Mouse (Mus musculus): ENCODE data around the gene Kcnj15. TPM values are rescaled to one million over a fixed set of nuclear protein-coding genes. Genes with fewer than 3 reads are reported as not detected.

The Kcnj15 gene
- polyA plus RNA-seq (2016; fragmentation: Nextera tagmentation; extraction: Ambion mirVana), result 0.20 and 0.29 TPM in 2 replicates

GRCm38 (mm10) chr16:95257266-95257894 is at the start of gene Kcnj15:
TSS of gene Kcnj15 (plus strand) at chr16:95257558.
- Histone ChIP-seq H3K9me3 (no peaks in the 10 kb centered on the region), H3K4me3 (no peak within 1 kb of the TSS), H3K27me3 (ENCODE audit: poor library complexity, severe bottlenecking) (no peaks in the 10 kb centered on the region; the same call in 1 of the 2 replicates), H3K36me3 (replicated peaks) (no peaks in the 10 kb centered on the region), H3K4me1 (peaks cover 31% of the 10 kb centered on the region), H3K27ac (no peak within 1 kb of the TSS)
- 41% methylated on average over 6 of the region's 6 CpGs for WGBS
- no peak for DNase-seq (ENCODE audit: extremely low spot score, low spot score)

GRCm38 (mm10) chr16:95208243-95208642 is 49.1 kb upstream of the Kcnj15 start:
- no peaks in the 10 kb centered on the region for H3K27me3 ChIP-seq (ENCODE audit: poor library complexity, severe bottlenecking)
- WGBS, result 92% methylated on average over 7 of the region's 7 CpGs
- no peak overlapping the region for H3K27ac ChIP-seq
- no peaks in the 10 kb centered on the region for H3K36me3 ChIP-seq (replicated peaks)
- H3K9me3 ChIP-seq, result no peaks in the 10 kb centered on the region
- DNase-seq (ENCODE audit: extremely low spot score, low spot score), result no peak
- no peak overlapping the region for H3K4me3 ChIP-seq
- no peaks in the 10 kb centered on the region for H3K4me1 ChIP-seq

GRCm38 (mm10) chr16:95209011-95209466 is 48.3 kb upstream of the Kcnj15 start:
- H3K4me3 ChIP-seq, result no peak overlapping the region
- H3K4me1 ChIP-seq, result peaks cover 1% of the 10 kb centered on the region; the same call in 1 of the 2 replicates
- no peak for DNase-seq (ENCODE audit: extremely low spot score, low spot score)
- H3K36me3 ChIP-seq (replicated peaks), result no peaks in the 10 kb centered on the region
- WGBS, result 52% methylated on average over 1 of the region's 1 CpGs
- H3K27ac ChIP-seq, result 0 out of 2 replicates have a peak overlapping the region, but pooled peaks have one; percentile 8
- no peaks in the 10 kb centered on the region for H3K9me3 ChIP-seq
- no peaks in the 10 kb centered on the region for H3K27me3 ChIP-seq (ENCODE audit: poor library complexity, severe bottlenecking)

- DNase-seq (ENCODE audit: extremely low spot score, low spot score), result no peak
- H3K36me3 ChIP-seq (replicated peaks), result no peaks in the 10 kb centered on the region
- 83% methylated on average over 7 of the region's 7 CpGs for WGBS
Measured at GRCm38 (mm10) chr16:95214251-95215197, 42.8 kb upstream of the Kcnj15 start.

GRCm38 (mm10) chr16:95215782-95216181 is 41.6 kb upstream of the Kcnj15 start:
- WGBS, result 68% methylated on average over 9 of the region's 9 CpGs
- H3K27me3 ChIP-seq (ENCODE audit: poor library complexity, severe bottlenecking), result no peaks in the 10 kb centered on the region
- H3K27ac ChIP-seq, result no peak overlapping the region
- no peak for DNase-seq (ENCODE audit: extremely low spot score, low spot score)
- H3K36me3 ChIP-seq (replicated peaks), result no peaks in the 10 kb centered on the region
- no peaks in the 10 kb centered on the region for H3K9me3 ChIP-seq
- peaks cover 8% of the 10 kb centered on the region; the same call in 1 of the 2 replicates for H3K4me1 ChIP-seq
- H3K4me3 ChIP-seq, result no peak overlapping the region

More at GRCm38 (mm10) chr16:95214251-95215197, 42.8 kb upstream of the Kcnj15 start:
- Histone ChIP-seq H3K27ac (no peak overlapping the region), H3K4me1 (peaks cover 8% of the 10 kb centered on the region; the same call in 1 of the 2 replicates), H3K27me3 (ENCODE audit: poor library complexity, severe bottlenecking) (no peaks in the 10 kb centered on the region), H3K4me3 (no peak overlapping the region), H3K9me3 (no peaks in the 10 kb centered on the region)

GRCm38 (mm10) chr16:95216346-95216745 is 41.0 kb upstream of the Kcnj15 start:
- no peak for DNase-seq (ENCODE audit: extremely low spot score, low spot score)
- H3K27me3 ChIP-seq (ENCODE audit: poor library complexity, severe bottlenecking), result no peaks in the 10 kb centered on the region
- no peak overlapping the region for H3K4me3 ChIP-seq
- peaks cover 8% of the 10 kb centered on the region; the same call in 1 of the 2 replicates for H3K4me1 ChIP-seq
- H3K9me3 ChIP-seq, result no peaks in the 10 kb centered on the region
- 89% methylated on average over 7 of the region's 7 CpGs for WGBS
- no peaks in the 10 kb centered on the region for H3K36me3 ChIP-seq (replicated peaks)
- H3K27ac ChIP-seq, result no peak overlapping the region

GRCm38 (mm10) chr16:95216824-95217223 is 40.5 kb upstream of the Kcnj15 start:
- H3K4me3 ChIP-seq, result no peak overlapping the region
- H3K27ac ChIP-seq, result no peak overlapping the region
- WGBS, result 89% methylated on average over 5 of the region's 5 CpGs
- H3K4me1 ChIP-seq, result peaks cover 8% of the 10 kb centered on the region; the same call in 1 of the 2 replicates
- no peak for DNase-seq (ENCODE audit: extremely low spot score, low spot score)
- no peaks in the 10 kb centered on the region for H3K27me3 ChIP-seq (ENCODE audit: poor library complexity, severe bottlenecking)
- no peaks in the 10 kb centered on the region for H3K36me3 ChIP-seq (replicated peaks)
- no peaks in the 10 kb centered on the region for H3K9me3 ChIP-seq

- Histone ChIP-seq H3K4me1 (peaks cover 8% of the 10 kb centered on the region; the same call in 1 of the 2 replicates), H3K9me3 (no peaks in the 10 kb centered on the region), H3K27me3 (ENCODE audit: poor library complexity, severe bottlenecking) (no peaks in the 10 kb centered on the region), H3K4me3 (no peak overlapping the region), H3K27ac (no peak overlapping the region), H3K36me3 (replicated peaks) (no peaks in the 10 kb centered on the region)
- 90% methylated on average over 5 of the region's 5 CpGs for WGBS
- no peak for DNase-seq (ENCODE audit: extremely low spot score, low spot score)
Measured at GRCm38 (mm10) chr16:95218783-95219182, 38.6 kb upstream of the Kcnj15 start.

- Histone ChIP-seq H3K4me1 (peaks cover 2% of the 10 kb centered on the region; the same call in 1 of the 2 replicates), H3K27me3 (ENCODE audit: poor library complexity, severe bottlenecking) (no peaks in the 10 kb centered on the region), H3K9me3 (no peaks in the 10 kb centered on the region), H3K27ac (no peak overlapping the region), H3K4me3 (no peak overlapping the region), H3K36me3 (replicated peaks) (no peaks in the 10 kb centered on the region)
- DNase-seq (ENCODE audit: extremely low spot score, low spot score), result no peak
- WGBS, result 78% methylated on average over 2 of the region's 2 CpGs
Measured at GRCm38 (mm10) chr16:95219459-95219858, 37.9 kb upstream of the Kcnj15 start.

- Histone ChIP-seq H3K4me1 (no peaks in the 10 kb centered on the region), H3K36me3 (replicated peaks) (no peaks in the 10 kb centered on the region), H3K9me3 (no peaks in the 10 kb centered on the region), H3K27me3 (ENCODE audit: poor library complexity, severe bottlenecking) (no peaks in the 10 kb centered on the region), H3K4me3 (no peak overlapping the region), H3K27ac (no peak overlapping the region)
- 58% methylated on average over 4 of the region's 4 CpGs for WGBS
- DNase-seq (ENCODE audit: extremely low spot score, low spot score), result no peak
Measured at GRCm38 (mm10) chr16:95221051-95221450, 36.3 kb upstream of the Kcnj15 start.

GRCm38 (mm10) chr16:95222026-95222718 is 35.2 kb upstream of the Kcnj15 start:
- Histone ChIP-seq H3K36me3 (replicated peaks) (no peaks in the 10 kb centered on the region), H3K4me3 (no peak overlapping the region), H3K27ac (no peak overlapping the region), H3K27me3 (ENCODE audit: poor library complexity, severe bottlenecking) (no peaks in the 10 kb centered on the region), H3K4me1 (no peaks in the 10 kb centered on the region), H3K9me3 (no peaks in the 10 kb centered on the region)
- 74% methylated on average over 7 of the region's 7 CpGs for WGBS
- DNase-seq (ENCODE audit: extremely low spot score, low spot score), result no peak

- H3K27me3 ChIP-seq (ENCODE audit: poor library complexity, severe bottlenecking), result no peaks in the 10 kb centered on the region
- no peaks in the 10 kb centered on the region for H3K36me3 ChIP-seq (replicated peaks)
- DNase-seq (ENCODE audit: extremely low spot score, low spot score), result no peak
- H3K27ac ChIP-seq, result no peak overlapping the region
- no peak overlapping the region for H3K4me3 ChIP-seq
- H3K9me3 ChIP-seq, result no peaks in the 10 kb centered on the region
- H3K4me1 ChIP-seq, result no peaks in the 10 kb centered on the region
- WGBS, result 94% methylated on average over 8 of the region's 8 CpGs
Measured at GRCm38 (mm10) chr16:95223435-95223834, 33.9 kb upstream of the Kcnj15 start.
